Mouse (Mus musculus) retina, adult 2 months (tissue): ENCODE data around the gene Nme1.

Experiments used
- DNase-seq: peaks from one replicate; pipeline ENCODE4 v3.0.0-alpha.2; 2012; ENCODE audit warnings: low read depth, low spot score

Gene Nme1

DNA sequence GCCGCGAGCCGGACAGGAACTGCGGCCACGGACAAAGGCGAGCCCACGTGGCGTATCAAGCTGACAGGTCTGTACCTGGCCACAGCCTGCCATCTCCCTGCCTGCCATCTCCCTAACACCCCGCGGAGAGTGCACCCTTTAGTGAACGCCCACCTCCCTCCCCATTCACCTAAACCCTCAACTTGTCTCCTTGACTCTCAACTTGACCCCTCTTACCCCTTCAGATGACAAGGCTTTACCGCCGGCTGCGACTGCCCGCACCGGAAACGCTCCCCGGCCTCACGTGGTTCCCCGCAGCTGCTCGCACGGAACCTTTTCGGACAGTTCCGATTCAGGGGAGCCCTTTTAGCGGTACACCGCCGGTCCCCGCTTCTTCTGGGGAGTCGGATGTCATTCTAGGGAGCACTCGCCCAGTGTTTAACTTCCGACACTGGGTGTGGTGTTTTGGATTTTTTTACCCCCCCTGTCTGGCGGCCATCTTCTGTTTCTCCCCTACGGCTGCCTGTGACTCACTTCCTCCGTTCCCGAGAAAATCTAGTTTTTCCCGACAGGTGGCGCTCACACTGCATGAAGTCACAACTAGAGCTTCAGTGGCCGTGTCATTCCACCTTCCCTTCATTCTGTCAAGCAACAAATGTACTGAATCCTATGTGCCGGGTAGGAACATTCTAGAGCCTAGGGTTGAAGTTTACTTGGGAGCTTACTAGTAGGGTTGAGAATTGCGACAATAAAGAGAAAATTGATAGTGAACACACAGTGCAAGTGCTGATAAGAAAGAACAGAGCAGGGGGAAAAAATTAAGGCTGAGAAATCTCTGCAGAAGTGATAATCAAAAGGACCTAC, at the start of gene Nme1, which contains the start of gene Gm20390:
Gene Nme1 (minus strand): TSS at position 517 of the 843 bp plus-strand sequence.
Gene Gm20390 (minus strand): TSS at position 289 of the 843 bp plus-strand sequence.
- DNase-seq, result peak; percentile 99

- no peak for DNase-seq
Observed at GRCm38 (mm10) chr11:94003346-94003745, 35.0 kb upstream of the Nme1 start.

DNA sequence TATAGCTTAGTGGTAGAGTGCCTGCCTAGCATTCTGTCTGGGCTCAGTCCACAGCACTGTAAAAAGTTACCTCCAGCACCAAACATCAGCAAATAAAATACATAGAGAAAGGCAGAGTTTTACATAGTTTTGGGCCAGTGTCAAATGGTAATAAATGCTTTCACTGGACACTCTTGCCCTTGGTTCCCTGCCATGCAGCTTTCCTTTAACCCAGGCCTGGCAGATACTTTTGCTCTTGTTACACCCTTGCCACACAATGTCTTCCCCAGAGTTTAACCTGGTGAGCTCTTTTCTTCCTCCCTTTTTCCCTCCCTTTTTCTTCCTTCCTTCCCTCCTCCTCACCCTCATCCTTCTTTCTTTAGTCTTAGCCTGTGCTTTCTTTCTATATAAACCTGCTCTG, 31.0 kb upstream of the Nme1 start:
- no peak for DNase-seq

- DNase-seq, result no peak
Observed at GRCm38 (mm10) chr11:93997141-93997775, 28.9 kb upstream of the Nme1 start.

DNA sequence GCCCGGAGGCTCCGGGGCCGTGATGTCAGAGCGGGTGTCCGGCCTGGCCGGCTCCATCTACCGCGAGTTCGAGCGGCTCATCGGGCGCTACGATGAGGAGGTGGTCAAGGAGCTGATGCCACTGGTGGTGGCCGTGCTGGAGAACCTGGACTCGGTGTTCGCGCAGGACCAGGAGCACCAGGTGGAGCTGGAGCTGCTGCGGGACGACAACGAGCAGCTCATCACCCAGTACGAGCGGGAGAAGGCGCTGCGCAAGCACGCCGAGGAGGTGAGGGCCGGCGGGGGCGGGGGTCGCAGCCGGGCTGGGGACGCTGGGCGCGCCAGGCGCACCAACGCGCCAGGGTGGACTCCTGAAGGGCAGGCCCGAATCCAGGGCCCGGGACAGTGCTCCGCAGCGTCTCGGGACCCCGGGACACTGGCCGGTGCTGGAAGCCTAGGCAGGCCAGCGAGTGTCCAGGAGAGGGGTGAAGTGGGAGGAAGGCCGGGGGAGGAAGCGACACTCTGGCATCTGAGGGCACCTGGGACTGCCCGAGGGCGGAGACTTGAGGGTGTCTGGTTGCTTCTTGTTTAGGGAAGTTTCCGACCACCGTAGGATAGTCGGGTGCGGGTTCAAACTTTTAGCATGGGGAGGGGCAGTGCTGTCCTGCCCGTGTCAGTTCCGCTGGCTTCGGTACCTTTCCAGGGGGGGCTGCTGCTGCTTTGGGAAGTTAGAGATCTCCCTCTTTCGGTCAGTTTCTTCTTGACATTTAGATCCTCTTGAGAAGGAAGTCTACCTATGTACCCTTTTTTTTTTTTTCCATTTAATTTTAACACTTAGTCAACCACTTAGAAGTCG, 28.2 kb upstream of the Nme1 start:
- DNase-seq, result no peak

- DNase-seq, result peak; percentile 91
Observed at GRCm38 (mm10) chr11:93995720-93996305, 27.5 kb upstream of the Nme1 start, which contains the start of gene Spag9. Gene Spag9, plus strand, starts transcription at chr11:93996091.

DNA sequence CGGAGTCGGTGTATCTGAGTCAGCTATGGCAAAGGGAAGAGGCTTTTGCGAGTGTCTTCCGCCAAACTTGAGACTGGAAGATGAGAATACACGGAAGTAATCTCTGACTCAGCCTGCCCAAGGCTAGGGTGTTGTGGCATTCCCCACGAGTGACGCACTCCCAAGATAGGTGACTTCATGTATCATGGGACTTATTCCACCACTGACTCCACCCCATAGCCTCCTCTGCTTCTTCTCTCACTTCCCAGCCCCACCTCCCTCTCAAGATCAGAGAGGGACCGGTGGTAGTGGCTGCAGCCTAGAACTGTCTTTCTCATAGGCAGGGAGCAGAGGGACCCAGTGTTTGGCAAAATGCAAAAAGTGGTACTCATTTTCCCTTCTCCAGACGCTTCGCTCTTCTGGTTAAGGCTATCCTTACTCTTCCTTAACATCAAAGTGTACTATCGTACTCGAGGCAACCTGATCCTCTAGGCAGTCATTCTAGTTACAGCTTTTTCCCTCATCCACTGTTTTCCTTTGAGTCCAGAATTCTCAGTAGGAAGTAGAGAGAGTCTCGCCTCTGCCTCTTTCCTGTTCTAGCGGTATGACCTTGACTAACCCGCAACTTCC, 26.9 kb upstream of the Nme1 start:
- DNase-seq, result no peak

DNA sequence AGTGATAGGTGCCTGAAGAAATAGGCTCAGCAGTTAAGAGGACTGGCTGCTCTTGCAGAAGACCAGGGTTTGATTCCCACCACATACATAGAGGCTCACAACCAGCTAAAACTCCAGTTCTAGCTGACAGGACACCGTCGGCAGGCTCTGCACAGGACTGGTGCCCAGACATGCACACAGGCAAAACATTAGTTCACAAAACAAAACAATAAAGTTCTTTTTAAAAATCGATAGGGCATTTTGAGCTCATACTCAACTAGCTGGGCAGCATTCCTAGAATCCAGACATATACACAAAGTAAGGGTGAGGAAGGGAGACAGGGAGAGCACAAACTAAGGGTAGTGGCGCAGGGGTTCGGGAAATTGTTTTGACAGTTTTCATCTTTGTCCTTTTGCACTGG, 26.2 kb upstream of the Nme1 start:
- DNase-seq, result no peak

DNA sequence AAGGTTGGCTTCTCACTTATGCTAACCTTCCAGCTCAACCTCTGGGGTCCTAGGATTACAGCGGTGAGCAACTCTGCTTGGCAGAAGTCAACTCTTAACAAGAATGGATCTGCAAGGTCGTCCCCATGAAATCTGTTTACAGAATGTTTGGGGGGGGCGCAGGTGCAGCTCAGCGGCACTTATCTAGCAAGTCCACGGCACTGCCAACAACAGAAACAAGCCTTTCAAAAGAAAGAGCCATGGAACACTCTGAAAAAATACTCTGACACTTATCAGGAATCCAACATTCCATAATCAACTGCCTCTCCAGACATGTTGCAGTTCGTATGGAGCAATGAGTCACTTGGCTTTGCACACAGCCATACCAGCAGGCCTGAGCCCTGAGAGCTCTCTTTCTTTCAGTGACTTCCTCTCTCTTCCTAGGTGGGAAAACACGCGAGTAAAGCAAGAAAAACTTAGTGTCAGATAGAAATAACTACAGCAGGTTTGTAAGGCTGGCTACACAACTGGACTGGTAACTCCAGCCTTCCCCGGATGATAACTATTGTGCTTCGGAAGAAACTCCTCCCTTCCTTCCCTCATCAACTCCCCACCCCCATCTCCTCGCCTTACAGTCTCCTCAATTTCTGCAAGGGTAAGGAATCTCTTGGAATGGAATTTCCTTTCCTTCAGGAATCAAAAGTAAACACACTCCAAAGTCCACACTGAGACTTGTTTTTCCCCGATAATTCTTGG, 20.2 kb upstream of the Nme1 start:
- no peak for DNase-seq

DNA sequence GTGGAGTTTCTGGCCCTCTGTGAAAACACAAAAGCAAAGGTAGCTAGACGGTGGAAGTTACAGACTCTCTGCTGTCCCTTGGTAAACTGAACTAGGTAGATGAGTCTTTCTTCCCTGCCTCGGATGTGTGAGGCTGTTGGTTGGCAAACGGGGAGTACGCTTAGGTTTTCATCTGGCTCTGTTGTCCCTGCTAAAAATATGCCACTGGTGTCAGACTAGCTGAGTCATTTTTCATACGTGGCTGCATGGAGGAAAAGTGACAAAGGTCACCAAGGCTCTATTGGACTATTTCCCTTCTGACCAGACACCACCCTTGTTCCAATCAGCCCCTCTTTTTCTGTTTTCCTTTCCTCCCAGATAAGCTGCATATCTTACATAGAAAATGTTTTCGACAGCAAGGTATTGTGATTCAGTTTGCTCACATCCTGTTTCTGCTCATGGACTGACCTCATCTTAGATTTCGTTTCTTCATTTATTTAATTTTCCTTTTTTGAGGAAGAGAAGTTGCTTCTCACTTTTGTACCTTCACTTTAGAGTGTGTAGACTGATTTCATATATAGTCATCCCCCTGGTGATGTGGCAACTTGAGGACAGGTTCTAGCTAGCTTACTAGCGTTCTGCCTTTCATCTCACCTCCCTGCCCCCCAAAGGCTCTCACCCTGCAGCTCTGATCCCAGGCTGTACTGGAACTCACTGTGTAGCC, 19.5 kb upstream of the Nme1 start:
- no peak for DNase-seq

GRCm38 (mm10) chr11:93987026-93987425, 18.7 kb upstream of the Nme1 start:
- DNase-seq, result no peak

GRCm38 (mm10) chr11:93986298-93986697, 18.0 kb upstream of the Nme1 start:
- no peak for DNase-seq

- no peak for DNase-seq
Observed at GRCm38 (mm10) chr11:93985265-93985664, 16.9 kb upstream of the Nme1 start.

DNA sequence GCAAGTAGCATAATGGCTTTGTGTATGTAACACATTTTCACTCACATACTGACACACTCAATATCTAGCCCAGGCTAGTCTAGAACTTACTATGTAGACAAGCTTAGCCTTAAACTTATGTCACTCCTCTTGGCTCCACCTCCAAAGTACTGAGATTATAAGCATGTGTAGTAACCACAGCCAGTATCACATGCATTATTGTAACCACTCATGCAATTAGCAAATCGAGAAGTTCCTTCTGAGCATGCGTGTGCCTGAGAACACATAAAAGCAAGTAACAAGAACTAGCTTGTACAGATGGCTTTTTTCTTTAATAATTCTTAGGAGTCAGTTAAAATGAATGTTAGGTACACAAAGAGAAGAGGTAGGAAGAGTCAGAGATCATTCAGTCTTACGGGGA, 16.3 kb upstream of the Nme1 start:
- no peak for DNase-seq

DNA sequence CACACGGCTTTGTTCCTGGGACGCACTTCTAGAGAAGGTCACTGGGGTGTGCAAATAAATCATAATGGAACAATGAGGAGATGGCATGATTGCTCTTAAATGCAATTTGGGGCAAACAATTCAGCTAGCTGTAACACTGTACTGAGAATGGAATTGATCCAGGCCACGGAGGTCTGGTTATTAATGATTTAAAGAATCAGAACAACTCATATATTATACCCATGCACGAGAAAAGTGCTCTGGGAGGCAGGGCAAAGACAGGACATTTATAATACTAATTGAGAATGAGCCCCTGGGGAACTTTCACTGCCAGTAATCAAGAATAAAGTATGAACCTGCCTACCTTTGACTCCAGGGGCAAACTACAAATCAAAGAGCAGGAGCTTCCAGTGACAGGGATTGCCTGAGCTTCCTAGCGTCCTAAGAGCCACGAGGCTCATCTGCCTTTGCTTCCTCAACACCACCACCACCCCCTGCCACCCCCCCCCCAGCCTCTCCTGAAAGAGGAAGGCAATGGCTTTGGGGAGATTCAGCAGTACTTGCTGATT, 11.3 kb upstream of the Nme1 start:
- DNase-seq, result no peak

- DNase-seq, result no peak
Observed at GRCm38 (mm10) chr11:93972951-93973350, 4.6 kb upstream of the Nme1 start.

DNA sequence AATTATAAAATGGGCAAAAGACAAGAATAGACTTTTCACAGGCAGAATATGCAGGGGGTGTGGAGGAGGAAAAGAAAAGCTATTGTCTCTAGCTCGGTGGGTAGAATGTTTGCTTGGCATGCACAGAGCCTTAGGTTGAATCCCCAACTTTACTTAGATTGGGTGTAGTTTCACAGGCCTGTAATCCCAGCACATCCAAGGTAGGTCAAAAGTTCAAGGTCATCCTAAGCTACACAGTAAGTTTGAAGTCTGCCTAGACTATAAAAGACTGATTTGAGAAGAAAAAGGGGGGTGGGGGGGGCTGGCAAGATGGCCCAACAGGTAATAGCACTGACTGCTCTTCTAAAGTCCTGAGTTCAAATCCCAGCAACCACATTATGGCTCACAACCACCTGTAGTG, 1.5 kb upstream of the Nme1 start:
- no peak for DNase-seq

DNA sequence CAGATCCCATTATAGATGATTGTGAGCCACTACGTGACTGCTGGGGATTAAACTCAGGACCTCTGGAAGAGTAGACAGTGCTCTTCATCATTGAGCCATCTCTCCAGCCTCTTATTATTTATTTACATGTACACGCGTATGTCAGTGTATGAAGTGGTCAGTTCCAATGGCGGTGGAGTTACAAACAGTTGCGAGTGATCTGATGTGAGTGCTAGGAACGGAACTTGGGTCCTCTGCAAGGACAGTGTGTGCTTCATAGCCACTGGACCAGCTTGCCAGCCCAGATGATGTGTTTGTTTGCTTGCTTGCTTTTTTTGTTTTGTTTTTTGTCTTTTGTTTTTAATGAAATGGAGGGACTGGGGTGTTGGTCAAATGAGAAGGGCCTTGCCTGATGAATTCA, 850 bp upstream of the Nme1 start:
- no peak for DNase-seq

DNA sequence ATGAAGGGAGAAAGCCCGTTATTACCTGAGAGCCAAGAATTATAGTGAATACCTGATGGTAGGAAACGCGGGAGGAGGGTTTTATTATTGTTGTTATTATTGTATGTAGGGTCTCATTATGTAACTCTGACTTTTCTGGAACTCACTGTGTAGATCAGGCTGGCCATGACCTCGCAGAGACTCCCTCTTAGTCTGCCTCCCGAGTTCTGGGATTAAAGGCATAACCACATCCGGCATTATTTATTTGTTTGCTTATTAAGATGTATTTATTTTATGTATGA, 467 bp upstream of the Nme1 start:
- DNase-seq, result no peak

GRCm38 (mm10) chr11:93967381-93967780, 940 bp downstream of the Nme1 start:
- no peak for DNase-seq
